Mouse (Mus musculus): ENCODE measurements around the gene Uggt1.

The Uggt1 gene

GRCm38 (mm10) chr1:36173461-36173860 is 71.1 kb downstream of the Uggt1 start:
- no peak for DNase-seq (ENCODE audit: low spot score in 2 of 2)

GRCm38 (mm10) chr1:36172941-36173340 is 71.6 kb downstream of the Uggt1 start:
- no peak for DNase-seq (ENCODE audit: low spot score in 2 of 2)

DNA sequence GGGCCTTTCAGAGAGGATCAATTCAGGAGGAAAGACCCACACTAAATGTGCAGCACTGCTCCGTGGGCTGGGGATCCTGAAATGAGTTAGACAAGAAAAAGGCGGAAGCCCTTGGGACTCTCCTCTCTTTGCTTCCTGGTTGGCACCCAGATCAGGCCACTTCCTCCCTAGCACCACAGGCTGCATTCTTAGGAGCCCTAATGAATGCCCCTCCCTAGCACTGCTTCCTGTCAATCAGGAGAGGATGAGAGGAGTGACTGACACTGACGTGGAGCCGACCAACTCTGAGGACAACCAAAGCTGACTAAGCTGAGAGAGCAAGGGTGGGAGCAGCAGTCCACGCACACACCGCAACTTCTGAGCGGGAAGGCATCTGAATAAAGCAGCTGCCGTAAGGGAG is 81.8 kb downstream of the Uggt1 start:
- DNase-seq (ENCODE audit: low spot score in 2 of 2) = no peak

GRCm38 (mm10) chr1:36161208-36161607 is 83.3 kb downstream of the Uggt1 start:
- no peak for DNase-seq (ENCODE audit: low spot score in 2 of 2)

DNA sequence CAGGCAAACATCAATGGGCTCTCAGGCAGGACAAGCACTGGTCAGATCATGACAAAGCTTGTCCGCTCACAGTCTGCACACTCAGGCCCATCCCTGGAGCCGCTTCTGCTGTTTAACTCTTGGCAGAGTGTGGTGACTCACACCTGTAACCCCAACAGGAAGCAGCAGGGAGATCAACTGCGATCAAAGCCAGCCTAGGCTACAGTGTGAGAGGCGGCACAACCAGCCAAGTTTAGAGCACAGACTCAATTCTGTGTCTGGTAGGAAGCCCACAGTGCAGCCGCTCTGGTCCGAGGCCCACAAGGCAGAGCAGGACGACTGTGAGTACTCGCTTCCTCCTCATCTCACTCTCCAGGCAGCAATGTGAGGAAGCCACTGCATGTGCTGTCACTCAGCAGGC is 84.3 kb downstream of the Uggt1 start:
- no peak for DNase-seq (ENCODE audit: low spot score in 2 of 2)

- no peak for DNase-seq (ENCODE audit: low spot score in 2 of 2)
These were observed 95.1 kb downstream of the Uggt1 start for GRCm38 (mm10) chr1:36149411-36149810.

GRCm38 (mm10) chr1:36148809-36149208 is 95.7 kb downstream of the Uggt1 start:
- no peak for DNase-seq (ENCODE audit: low spot score in 2 of 2)

GRCm38 (mm10) chr1:36145050-36145449 is 99.5 kb downstream of the Uggt1 start:
- DNase-seq (ENCODE audit: low spot score in 2 of 2) = peak in 1 of 2 experiments; percentile 44

DNA sequence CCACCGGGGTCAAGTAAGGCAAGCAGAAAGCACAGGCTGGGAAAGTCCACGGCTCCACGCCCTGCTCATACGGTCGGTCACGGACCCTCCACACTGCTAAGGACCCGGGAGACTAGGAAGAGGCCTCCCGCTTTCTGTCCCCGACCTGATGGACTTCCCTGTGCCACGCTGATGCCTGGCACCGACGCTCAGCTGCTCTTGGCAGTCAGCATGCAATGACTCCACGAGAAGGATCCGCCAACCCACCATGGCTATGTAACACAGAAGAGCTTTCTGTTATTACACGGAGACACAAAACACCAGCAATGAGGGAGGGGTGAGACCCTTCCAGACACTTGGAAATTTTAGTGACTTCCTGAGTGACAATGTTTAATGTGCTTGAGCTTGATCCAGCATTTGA is 104.2 kb downstream of the Uggt1 start:
- no peak for DNase-seq (ENCODE audit: low spot score in 2 of 2)

- peak in 1 of 2 experiments; percentile 55 for DNase-seq (ENCODE audit: low spot score in 2 of 2)
These were observed 109.9 kb downstream of the Uggt1 start for GRCm38 (mm10) chr1:36134584-36134983.

GRCm38 (mm10) chr1:36133647-36134046 is 110.9 kb downstream of the Uggt1 start:
- DNase-seq (ENCODE audit: low spot score in 2 of 2) = no peak

DNA sequence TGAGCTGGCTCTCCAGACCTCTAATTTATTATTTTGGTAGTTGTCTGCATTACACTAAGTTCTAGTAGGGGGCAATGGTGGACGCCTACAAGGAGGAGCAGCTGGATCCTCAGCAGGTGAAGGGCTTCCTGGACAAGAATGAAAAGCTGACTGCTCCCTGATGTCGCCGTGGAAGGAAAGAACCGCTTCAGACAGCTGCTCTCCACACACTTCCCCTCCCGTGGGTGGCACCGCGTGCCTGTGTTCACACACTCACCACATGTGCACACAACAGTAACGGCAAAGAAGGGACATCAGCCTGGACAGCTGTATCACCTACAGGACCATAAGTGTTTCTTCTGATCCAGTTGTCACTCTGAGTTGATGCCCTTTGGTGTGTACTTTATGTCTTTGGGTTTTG is 111.5 kb downstream of the Uggt1 start:
- no peak for DNase-seq (ENCODE audit: low spot score in 2 of 2)

DNA sequence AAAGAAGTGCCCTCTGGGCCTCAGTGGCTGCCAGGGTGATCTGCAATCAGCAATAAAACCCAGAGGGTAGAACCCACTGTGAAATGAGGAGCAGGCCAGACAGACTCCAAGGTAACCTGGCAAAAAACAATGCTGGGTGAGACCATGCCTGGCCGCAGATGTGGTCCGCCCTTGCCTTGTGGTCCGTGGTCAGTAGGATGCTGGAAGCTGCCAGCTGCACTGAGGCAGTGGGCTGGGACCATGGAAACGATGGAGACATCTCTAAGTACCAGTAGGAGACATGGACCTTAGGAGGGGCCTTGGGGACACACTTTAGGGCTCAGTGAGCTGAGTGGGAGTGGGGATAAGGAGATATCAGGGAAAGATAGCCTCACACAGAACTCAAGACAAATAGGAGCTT is 112.3 kb downstream of the Uggt1 start:
- DNase-seq (ENCODE audit: low spot score in 2 of 2) = no peak

- no peak for DNase-seq (ENCODE audit: low spot score in 2 of 2)
These were observed 112.8 kb downstream of the Uggt1 start for GRCm38 (mm10) chr1:36131766-36132165.

DNA sequence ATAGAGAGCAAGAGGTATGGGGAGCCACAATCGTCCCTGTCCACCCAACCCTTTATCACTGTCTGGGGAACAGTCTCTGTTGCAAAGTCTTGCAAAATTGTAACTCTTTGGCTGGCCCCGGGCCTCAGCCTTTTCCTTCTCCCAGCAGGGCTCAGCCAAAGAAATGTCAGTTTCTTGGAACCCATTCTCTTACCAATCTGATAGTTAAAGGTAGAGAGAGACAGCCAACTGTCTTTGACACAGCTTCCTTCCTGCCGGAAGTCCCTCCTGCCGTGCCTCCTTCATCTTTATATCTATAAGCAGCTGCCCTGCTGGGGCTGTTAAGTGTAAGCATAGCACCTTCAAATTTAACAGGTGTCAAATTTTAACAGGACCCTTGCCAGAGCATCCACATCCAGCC is 113.4 kb downstream of the Uggt1 start:
- DNase-seq (ENCODE audit: low spot score in 2 of 2) = no peak

GRCm38 (mm10) chr1:36130307-36131035 is 114.0 kb downstream of the Uggt1 start:
- DNase-seq (ENCODE audit: low spot score in 2 of 2) = no peak

GRCm38 (mm10) chr1:36129881-36130280 is 114.6 kb downstream of the Uggt1 start:
- DNase-seq (ENCODE audit: low spot score in 2 of 2) = no peak

DNA sequence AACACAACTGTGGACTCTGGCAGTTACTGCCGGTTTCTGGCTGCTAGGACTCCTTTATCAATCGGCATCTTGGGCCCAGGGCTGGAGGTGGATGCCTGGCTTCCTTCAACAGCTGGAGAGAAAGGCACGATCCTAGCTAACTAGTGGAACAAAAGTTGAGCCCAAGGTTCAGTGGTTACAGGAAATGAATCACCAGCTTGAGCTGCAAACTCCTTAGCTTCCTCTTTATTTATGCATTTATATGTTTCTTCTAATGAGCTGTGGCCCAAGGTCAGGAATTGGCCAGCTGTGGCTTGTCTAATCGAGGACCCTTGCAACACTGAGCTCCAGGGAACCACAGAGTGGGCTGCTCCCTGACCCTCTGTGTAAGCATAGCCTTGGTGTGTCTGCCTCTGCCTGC is 115.4 kb downstream of the Uggt1 start:
- DNase-seq (ENCODE audit: low spot score in 2 of 2) = no peak

GRCm38 (mm10) chr1:36125076-36125475 is 119.4 kb downstream of the Uggt1 start:
- no peak for DNase-seq (ENCODE audit: low spot score in 2 of 2)

- no peak for DNase-seq (ENCODE audit: low spot score in 2 of 2)
These were observed 123.3 kb downstream of the Uggt1 start for GRCm38 (mm10) chr1:36121172-36121571.

DNA sequence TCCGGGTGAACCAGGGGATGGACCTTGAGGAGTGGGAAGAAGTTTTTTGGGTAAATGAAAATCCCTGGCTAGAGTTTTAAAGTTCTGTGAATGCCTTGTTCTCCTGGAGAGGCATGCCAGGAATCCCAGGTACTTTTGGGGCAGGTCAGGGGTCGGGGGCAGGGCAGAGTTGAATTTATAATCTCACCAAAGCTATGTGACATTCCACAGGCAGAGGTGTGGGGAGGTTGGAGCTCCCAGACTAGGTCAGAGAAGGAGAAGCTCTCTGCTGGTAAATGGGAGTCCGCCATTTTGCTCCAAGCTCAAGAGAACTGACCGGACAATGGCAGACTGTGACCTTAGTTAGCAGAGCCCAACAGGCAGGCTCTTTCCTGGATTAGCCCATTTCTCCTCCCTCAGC is 125.1 kb downstream of the Uggt1 start:
- DNase-seq (ENCODE audit: low spot score in 2 of 2) = no peak

DNA sequence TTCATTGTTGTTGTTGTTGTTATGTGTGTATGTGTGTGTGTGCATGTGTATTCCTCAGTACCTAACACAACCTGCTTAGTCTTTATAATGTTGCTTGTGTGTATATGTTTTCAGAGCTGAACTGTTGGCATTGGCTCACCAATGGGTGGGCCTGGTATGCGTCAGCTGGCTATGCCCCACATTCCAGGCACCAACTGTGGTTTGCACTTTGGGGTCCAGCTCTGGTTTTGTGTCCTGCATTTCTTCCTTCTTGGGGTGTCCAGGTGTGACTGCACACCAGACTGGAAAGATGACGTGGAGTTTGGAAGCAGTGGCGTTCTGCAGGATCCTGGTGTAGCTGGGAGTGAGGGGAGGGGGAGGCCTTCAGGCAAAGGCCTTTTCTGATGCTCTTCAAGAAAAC is 125.6 kb downstream of the Uggt1 start:
- DNase-seq (ENCODE audit: low spot score in 2 of 2) = no peak

DNA sequence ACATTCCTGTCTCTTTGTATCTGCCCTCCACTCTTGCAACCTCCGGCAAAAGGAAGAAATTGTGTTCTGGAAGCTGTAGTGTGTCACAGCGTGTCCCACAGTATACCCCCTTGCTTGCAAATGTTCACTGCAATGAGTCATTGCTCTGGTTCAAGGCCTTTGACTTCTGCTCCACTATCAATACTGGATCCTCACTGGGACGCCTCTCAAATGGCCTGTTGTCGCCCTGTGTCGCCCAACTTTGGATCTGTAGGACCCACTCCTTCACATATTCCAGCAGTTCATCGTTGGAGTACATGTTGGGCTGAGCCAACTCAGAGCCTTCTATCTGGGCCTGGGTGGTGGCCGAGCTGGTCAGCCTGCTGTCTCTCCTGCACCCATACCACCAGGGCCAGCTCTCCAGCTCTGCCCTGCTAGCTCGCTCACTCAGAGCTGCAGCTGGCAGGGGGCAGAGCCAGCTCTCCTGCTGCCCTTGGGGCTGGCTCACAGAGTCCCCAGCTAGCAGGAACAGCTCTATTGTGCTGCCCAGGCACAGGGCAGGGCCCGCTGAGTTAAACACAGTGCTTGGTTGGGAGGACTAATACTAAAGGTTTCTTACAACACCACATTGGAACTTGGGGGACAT is 126.3 kb downstream of the Uggt1 start:
- no peak for DNase-seq (ENCODE audit: low spot score in 2 of 2)

- DNase-seq (ENCODE audit: low spot score in 2 of 2) = no peak
These were observed 128.0 kb downstream of the Uggt1 start for GRCm38 (mm10) chr1:36116488-36116887.
